Mouse (Mus musculus): Measurements from ENCODE around the gene Exosc10. TPM values are rescaled to one million over a fixed set of nuclear protein-coding genes. Genes with fewer than 3 reads are reported as not detected.

The Exosc10 gene
- total RNA-seq, 1 experiment: 78.4 TPM

DNA sequence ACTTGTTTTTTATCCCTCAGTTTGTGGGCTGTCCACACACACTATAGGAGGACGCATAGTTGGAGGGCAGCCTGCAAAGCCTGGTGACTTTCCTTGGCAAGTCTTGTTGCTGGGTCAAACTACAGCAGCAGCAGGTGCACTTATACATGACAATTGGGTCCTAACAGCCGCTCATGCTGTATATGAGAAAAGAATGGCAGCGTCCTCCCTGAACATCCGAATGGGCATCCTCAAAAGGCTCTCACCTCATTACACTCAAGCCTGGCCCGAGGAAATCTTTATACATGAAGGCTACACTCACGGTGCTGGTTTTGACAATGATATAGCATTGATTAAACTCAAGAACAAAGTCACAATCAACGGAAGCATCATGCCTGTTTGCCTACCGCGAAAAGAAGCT, 55.5 kb downstream of the Exosc10 start:
- in situ Hi-C loops (cut with MboI; ENCODE audit: low sequenced_read_pairs in 2 of 2, unreplicated experiment in 2 of 2): no loop called here

DNA sequence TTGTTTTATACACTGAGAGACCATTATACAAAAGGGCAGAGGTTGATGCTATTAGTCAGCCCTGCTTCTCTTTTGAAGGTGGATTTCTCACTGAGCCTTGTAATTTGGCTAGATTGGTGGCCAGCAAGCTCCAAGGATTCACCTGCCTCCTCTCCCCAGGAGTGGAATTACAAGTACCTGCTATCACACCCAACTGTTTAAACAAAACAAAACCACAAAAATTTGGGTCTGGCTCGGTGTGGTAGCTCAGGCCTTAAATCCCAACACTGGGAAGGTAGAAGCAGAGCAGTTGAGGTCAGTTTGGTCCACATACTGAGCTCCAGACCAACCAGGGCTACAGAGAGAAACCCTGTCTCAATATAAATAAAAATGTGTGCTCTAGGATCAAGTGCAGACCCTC, 61.6 kb downstream of the Exosc10 start:
- Histone ChIP-seq H3K36me3 (ENCODE audit: control insufficient read depth, insufficient read depth, low read length, poor library complexity, severe bottlenecking) (peaks cover 73% of the 10 kb centered on the region), H3K4me1 (ENCODE audit: control insufficient read depth in 2 of 2, insufficient read depth in 2 of 2, low read length in 2 of 2, poor library complexity in 1 of 2) (peaks cover 3 to 6% of the 10 kb centered on the region in 2 experiments; a peak in 3 of 4 replicates), H3K9ac (ENCODE audit: insufficient read depth, low read depth, low read length, poor library complexity, severe bottlenecking) (no peak overlapping the region), H3K27ac (ENCODE audit: insufficient read depth, low read depth, low read length, poor library complexity, severe bottlenecking) (no peak overlapping the region), H3K4me3 (ENCODE audit: insufficient read depth in 1 of 2, low read depth in 1 of 2, low read length in 2 of 2, poor library complexity in 1 of 2, severe bottlenecking in 1 of 2) (no peak overlapping the region), H3K9me3 (ENCODE audit: control insufficient read depth, insufficient read depth, low read depth, low read length) (no peaks in the 10 kb centered on the region)
- DNase-seq (ENCODE audit: low read depth, low spot score): no peak
- no peak for TF ChIP-seq ZC3H11A (IDR thresholded peaks at IDR 0.05; ENCODE audit: borderline replicate concordance, low read depth, low read length)
- TF ChIP-seq ZNF384 (IDR thresholded peaks at IDR 0.05; ENCODE audit: low read depth, low read length): no peak
- no peak for TF ChIP-seq MAFK (IDR thresholded peaks at IDR 0.05; ENCODE audit: insufficient read depth, low read depth, low read length)
- TF ChIP-seq CHD2 (IDR thresholded peaks at IDR 0.05; ENCODE audit: low read depth, low read length): no peak
- no peak for TF ChIP-seq HCFC1 (IDR thresholded peaks at IDR 0.05; ENCODE audit: borderline replicate concordance, insufficient read depth, low read length)
- in situ Hi-C loops (cut with MboI; ENCODE audit: low sequenced_read_pairs in 2 of 2, unreplicated experiment in 2 of 2): no loop called here

More for the DNA sequence above, 55.5 kb downstream of the Exosc10 start:
- no peak overlapping the region for H3K27ac ChIP-seq (ENCODE audit: insufficient read depth, low read depth, low read length, poor library complexity, severe bottlenecking)
- H3K9me3 ChIP-seq (ENCODE audit: control insufficient read depth, insufficient read depth, low read depth, low read length): no peaks in the 10 kb centered on the region
- DNase-seq (ENCODE audit: low read depth, low spot score): no peak
- TF ChIP-seq ZNF384 (IDR thresholded peaks at IDR 0.05; ENCODE audit: low read depth, low read length) (no peak), MAFK (IDR thresholded peaks at IDR 0.05; ENCODE audit: insufficient read depth, low read depth, low read length) (no peak), CHD2 (IDR thresholded peaks at IDR 0.05; ENCODE audit: low read depth, low read length) (no peak), HCFC1 (IDR thresholded peaks at IDR 0.05; ENCODE audit: borderline replicate concordance, insufficient read depth, low read length) (no peak), ZC3H11A (IDR thresholded peaks at IDR 0.05; ENCODE audit: borderline replicate concordance, low read depth, low read length) (no peak)
- peaks cover 4 to 5% of the 10 kb centered on the region in 2 experiments for H3K4me1 ChIP-seq (ENCODE audit: control insufficient read depth in 2 of 2, insufficient read depth in 2 of 2, low read length in 2 of 2, poor library complexity in 1 of 2)
- H3K9ac ChIP-seq (ENCODE audit: insufficient read depth, low read depth, low read length, poor library complexity, severe bottlenecking): no peak overlapping the region
- peaks cover 25% of the 10 kb centered on the region for H3K36me3 ChIP-seq (ENCODE audit: control insufficient read depth, insufficient read depth, low read length, poor library complexity, severe bottlenecking)
- H3K4me3 ChIP-seq (ENCODE audit: insufficient read depth in 1 of 2, low read depth in 1 of 2, low read length in 2 of 2, poor library complexity in 1 of 2, severe bottlenecking in 1 of 2): no peak overlapping the region

DNA sequence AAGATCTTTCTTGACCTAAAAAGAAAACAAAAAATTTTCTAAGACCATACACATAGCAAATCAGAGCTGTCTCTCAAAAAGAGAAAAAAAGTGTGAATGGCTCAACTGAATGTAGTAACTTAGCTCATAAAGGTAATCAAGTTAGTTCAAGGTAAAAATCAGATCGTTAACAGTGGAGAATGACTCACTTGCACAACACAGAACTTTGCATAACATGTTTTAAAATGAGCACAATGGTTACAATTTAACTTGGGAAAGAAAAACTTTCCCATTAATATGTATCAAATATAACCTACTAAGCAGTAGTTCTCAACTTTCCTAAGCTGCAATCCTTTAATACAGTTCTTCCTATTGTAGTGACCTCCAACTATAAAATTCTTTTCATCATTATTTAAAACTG, 62.5 kb downstream of the Exosc10 start:
- Histone ChIP-seq H3K4me3 (ENCODE audit: insufficient read depth in 1 of 2, low read depth in 1 of 2, low read length in 2 of 2, poor library complexity in 1 of 2, severe bottlenecking in 1 of 2) (no peak overlapping the region), H3K27ac (ENCODE audit: insufficient read depth, low read depth, low read length, poor library complexity, severe bottlenecking) (no peak overlapping the region), H3K36me3 (ENCODE audit: control insufficient read depth, insufficient read depth, low read length, poor library complexity, severe bottlenecking) (peaks cover 71% of the 10 kb centered on the region), H3K9me3 (ENCODE audit: control insufficient read depth, insufficient read depth, low read depth, low read length) (no peaks in the 10 kb centered on the region), H3K9ac (ENCODE audit: insufficient read depth, low read depth, low read length, poor library complexity, severe bottlenecking) (no peak overlapping the region), H3K4me1 (ENCODE audit: control insufficient read depth in 2 of 2, insufficient read depth in 2 of 2, low read length in 2 of 2, poor library complexity in 1 of 2) (peaks cover 5 to 7% of the 10 kb centered on the region in 2 experiments; a peak in 2 of 4 replicates)
- TF ChIP-seq ZNF384 (IDR thresholded peaks at IDR 0.05; ENCODE audit: low read depth, low read length) (no peak), ZC3H11A (IDR thresholded peaks at IDR 0.05; ENCODE audit: borderline replicate concordance, low read depth, low read length) (no peak), MAFK (IDR thresholded peaks at IDR 0.05; ENCODE audit: insufficient read depth, low read depth, low read length) (no peak), CHD2 (IDR thresholded peaks at IDR 0.05; ENCODE audit: low read depth, low read length) (no peak), HCFC1 (IDR thresholded peaks at IDR 0.05; ENCODE audit: borderline replicate concordance, insufficient read depth, low read length) (no peak)
- no peak for DNase-seq (ENCODE audit: low read depth, low spot score)
- in situ Hi-C loops (cut with MboI; ENCODE audit: low sequenced_read_pairs in 2 of 2, unreplicated experiment in 2 of 2): no loop called here

DNA sequence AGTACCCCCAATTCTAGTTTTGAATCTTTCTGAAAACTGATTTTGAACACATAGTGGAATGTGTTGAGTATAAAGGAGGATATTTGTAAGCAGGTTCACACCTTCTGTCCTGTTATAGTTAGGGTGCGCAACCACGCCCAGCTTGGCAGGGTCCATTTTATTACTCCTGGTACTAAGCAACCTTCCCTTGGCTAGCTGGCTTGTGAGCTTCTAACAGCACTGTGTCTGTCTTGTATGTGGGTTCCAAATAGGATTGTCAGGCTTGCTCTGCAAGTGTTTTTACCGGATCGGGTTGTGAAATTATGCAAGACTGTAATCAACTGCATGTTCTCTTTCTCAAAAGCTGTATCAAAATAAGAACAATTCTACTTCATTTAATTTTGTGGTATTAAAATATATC, 64.3 kb downstream of the Exosc10 start:
- no peaks in the 10 kb centered on the region for H3K9me3 ChIP-seq (ENCODE audit: control insufficient read depth, insufficient read depth, low read depth, low read length)
- H3K9ac ChIP-seq (ENCODE audit: insufficient read depth, low read depth, low read length, poor library complexity, severe bottlenecking): no peak overlapping the region
- in situ Hi-C loops (cut with MboI; ENCODE audit: low sequenced_read_pairs in 2 of 2, unreplicated experiment in 2 of 2): no loop called here
- no peak for DNase-seq (ENCODE audit: low read depth, low spot score)
- peaks cover 66% of the 10 kb centered on the region for H3K36me3 ChIP-seq (ENCODE audit: control insufficient read depth, insufficient read depth, low read length, poor library complexity, severe bottlenecking)
- no peak overlapping the region for H3K4me3 ChIP-seq (ENCODE audit: insufficient read depth in 1 of 2, low read depth in 1 of 2, low read length in 2 of 2, poor library complexity in 1 of 2, severe bottlenecking in 1 of 2)
- H3K4me1 ChIP-seq (ENCODE audit: control insufficient read depth in 2 of 2, insufficient read depth in 2 of 2, low read length in 2 of 2, poor library complexity in 1 of 2): peaks cover 5 to 7% of the 10 kb centered on the region in 2 experiments; a peak in 2 of 4 replicates
- TF ChIP-seq ZNF384 (IDR thresholded peaks at IDR 0.05; ENCODE audit: low read depth, low read length) (no peak), HCFC1 (IDR thresholded peaks at IDR 0.05; ENCODE audit: borderline replicate concordance, insufficient read depth, low read length) (no peak), MAFK (IDR thresholded peaks at IDR 0.05; ENCODE audit: insufficient read depth, low read depth, low read length) (no peak), ZC3H11A (IDR thresholded peaks at IDR 0.05; ENCODE audit: borderline replicate concordance, low read depth, low read length) (no peak), CHD2 (IDR thresholded peaks at IDR 0.05; ENCODE audit: low read depth, low read length) (no peak)
- no peak overlapping the region for H3K27ac ChIP-seq (ENCODE audit: insufficient read depth, low read depth, low read length, poor library complexity, severe bottlenecking)
